Mouse (Mus musculus): ENCODE results near the gene 1700034J05Rik. TPM values are rescaled to one million over a fixed set of nuclear protein-coding genes. Genes with fewer than 3 reads are reported as not detected.

Gene 1700034J05Rik
- polyA plus RNA-seq, 1 experiment from 2014 or later: 0.54 TPM

DNA sequence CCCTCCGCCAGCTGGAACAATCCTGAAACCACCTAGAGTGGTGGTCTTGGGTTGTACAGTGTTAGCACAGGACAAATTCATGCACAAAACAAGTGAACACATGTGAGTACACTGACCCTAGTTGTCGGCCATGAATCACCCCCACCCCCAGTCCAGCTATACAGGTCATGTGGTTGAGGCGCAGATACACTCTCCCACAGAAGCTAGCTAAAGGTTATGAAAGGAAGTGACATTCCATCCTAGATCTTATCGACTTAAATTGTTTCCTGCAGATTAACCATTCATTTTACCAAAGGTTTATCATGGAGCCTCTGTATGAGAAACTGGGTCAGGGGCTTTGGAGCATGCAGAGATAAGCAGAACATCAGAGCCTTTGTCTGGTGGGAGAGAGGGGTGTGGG, 7.0 kb downstream of the 1700034J05Rik start:
- Histone ChIP-seq H3K9ac (replicated peaks; ENCODE audit: low read depth, low read length) (no peak overlapping the region), H3K36me3 (ENCODE audit: control insufficient read depth, insufficient read depth, low read length) (no peaks in the 10 kb centered on the region), H3K27me3 (ENCODE audit: control insufficient read depth, insufficient read depth, low read length) (no peaks in the 10 kb centered on the region), H3K9me3 (ENCODE audit: control insufficient read depth, low read depth, low read length) (no peaks in the 10 kb centered on the region), H3K4me2 (replicated peaks; ENCODE audit: low read depth, low read length) (no peak overlapping the region), H3K27ac (ENCODE audit: low read length) (no peak overlapping the region), H3K4me3 (ENCODE audit: low read depth, low read length) (no peak overlapping the region), H3K4me1 (ENCODE audit: control insufficient read depth, insufficient read depth, low read length) (peaks cover 27% of the 10 kb centered on the region)
- ATAC-seq (ENCODE audit: insufficient number of reproducible peaks, insufficient read depth, low FRiP score, low read depth): 0 out of 2 replicates have a peak, but pooled peaks have one; percentile 34
- WGBS: 55% methylated on average over 4 of the region's 4 CpGs

DNA sequence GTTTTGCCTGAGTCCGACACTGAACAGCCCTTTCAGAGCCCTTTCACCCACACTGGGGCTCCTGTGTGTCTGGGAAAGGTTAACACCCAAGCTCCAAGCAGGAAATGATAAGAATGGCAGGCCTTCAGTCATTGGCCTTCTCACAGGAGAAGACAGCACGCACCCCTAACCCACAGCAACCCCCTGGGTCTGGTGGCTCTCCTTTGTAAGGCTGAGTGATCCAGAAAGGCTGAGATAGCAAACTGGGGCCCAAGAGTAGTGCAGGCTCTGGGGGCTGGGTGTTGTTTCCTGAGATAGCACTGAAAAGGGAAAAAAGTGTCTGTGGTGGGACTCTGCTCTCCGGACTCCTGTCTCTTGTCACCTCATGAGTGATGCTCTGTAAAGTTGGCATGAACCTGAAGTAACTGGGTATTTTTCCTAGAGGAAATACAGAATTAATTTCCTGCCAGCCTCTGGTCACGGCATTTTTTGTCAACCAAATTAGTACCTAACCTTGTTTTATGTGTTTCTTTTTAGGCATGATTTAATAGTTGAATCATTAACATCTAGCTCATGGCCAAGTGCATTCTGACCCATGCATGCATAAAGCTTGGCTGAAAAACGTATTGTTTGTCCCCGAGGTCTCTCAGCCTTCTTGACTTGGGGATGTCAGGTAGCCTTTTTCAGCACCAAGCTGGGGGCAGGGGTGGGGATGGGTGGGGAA, 7.7 kb downstream of the 1700034J05Rik start:
- Histone ChIP-seq H3K27ac (ENCODE audit: low read length) (no peak overlapping the region), H3K4me1 (ENCODE audit: control insufficient read depth, insufficient read depth, low read length) (peaks cover 27% of the 10 kb centered on the region), H3K9ac (replicated peaks; ENCODE audit: low read depth, low read length) (no peak overlapping the region), H3K9me3 (ENCODE audit: control insufficient read depth, low read depth, low read length) (no peaks in the 10 kb centered on the region), H3K27me3 (ENCODE audit: control insufficient read depth, insufficient read depth, low read length) (no peaks in the 10 kb centered on the region), H3K4me2 (replicated peaks; ENCODE audit: low read depth, low read length) (no peak overlapping the region), H3K36me3 (ENCODE audit: control insufficient read depth, insufficient read depth, low read length) (no peaks in the 10 kb centered on the region), H3K4me3 (ENCODE audit: low read depth, low read length) (no peak overlapping the region)
- no peak for ATAC-seq (ENCODE audit: insufficient number of reproducible peaks, insufficient read depth, low FRiP score, low read depth)
- WGBS: 71% methylated on average over 6 of the region's 6 CpGs

DNA sequence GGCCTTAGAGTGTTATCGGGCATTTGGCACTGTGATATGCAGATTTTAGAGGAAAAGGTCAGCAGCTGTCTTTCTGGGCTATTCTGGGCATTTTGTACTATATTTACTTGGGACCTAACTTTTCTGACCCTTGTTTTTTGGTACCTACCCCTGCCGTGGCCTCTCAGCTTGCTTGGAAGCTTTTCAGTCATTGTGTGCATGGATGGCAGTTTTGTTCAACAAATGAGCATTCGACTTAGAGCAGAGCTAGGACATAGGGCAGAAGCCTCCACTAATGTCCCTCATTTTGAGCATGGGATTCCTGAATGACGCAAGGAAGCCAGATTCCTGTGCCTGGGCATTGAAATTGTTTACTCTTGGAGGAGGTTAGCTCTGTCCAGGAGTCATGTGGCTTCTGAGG, 9.4 kb downstream of the 1700034J05Rik start:
- H3K4me3 ChIP-seq (ENCODE audit: low read depth, low read length): no peak overlapping the region
- no peak overlapping the region for H3K27ac ChIP-seq (ENCODE audit: low read length)
- H3K27me3 ChIP-seq (ENCODE audit: control insufficient read depth, insufficient read depth, low read length): no peaks in the 10 kb centered on the region
- no peaks in the 10 kb centered on the region for H3K36me3 ChIP-seq (ENCODE audit: control insufficient read depth, insufficient read depth, low read length)
- no peak for ATAC-seq (ENCODE audit: insufficient number of reproducible peaks, insufficient read depth, low FRiP score, low read depth)
- peaks cover 22% of the 10 kb centered on the region for H3K4me1 ChIP-seq (ENCODE audit: control insufficient read depth, insufficient read depth, low read length)
- no peaks in the 10 kb centered on the region for H3K9me3 ChIP-seq (ENCODE audit: control insufficient read depth, low read depth, low read length)
- no peak overlapping the region for H3K9ac ChIP-seq (replicated peaks; ENCODE audit: low read depth, low read length)
- WGBS: 42% methylated on average over 4 of the region's 4 CpGs
- H3K4me2 ChIP-seq (replicated peaks; ENCODE audit: low read depth, low read length): no peak overlapping the region

GRCm38 (mm10) chr6:146944009-146944408, 10.2 kb downstream of the 1700034J05Rik start:
- no peaks in the 10 kb centered on the region for H3K9me3 ChIP-seq (ENCODE audit: control insufficient read depth, low read depth, low read length)
- no peak overlapping the region for H3K27ac ChIP-seq (ENCODE audit: low read length)
- no peaks in the 10 kb centered on the region; the same call in 1 of the 2 replicates for H3K36me3 ChIP-seq (ENCODE audit: control insufficient read depth, insufficient read depth, low read length)
- no peak for ATAC-seq (ENCODE audit: insufficient number of reproducible peaks, insufficient read depth, low FRiP score, low read depth)
- H3K4me2 ChIP-seq (replicated peaks; ENCODE audit: low read depth, low read length): no peak overlapping the region
- no peaks in the 10 kb centered on the region for H3K27me3 ChIP-seq (ENCODE audit: control insufficient read depth, insufficient read depth, low read length)
- H3K4me3 ChIP-seq (ENCODE audit: low read depth, low read length): no peak overlapping the region
- H3K9ac ChIP-seq (replicated peaks; ENCODE audit: low read depth, low read length): no peak overlapping the region
- H3K4me1 ChIP-seq (ENCODE audit: control insufficient read depth, insufficient read depth, low read length): peaks cover 22% of the 10 kb centered on the region

DNA sequence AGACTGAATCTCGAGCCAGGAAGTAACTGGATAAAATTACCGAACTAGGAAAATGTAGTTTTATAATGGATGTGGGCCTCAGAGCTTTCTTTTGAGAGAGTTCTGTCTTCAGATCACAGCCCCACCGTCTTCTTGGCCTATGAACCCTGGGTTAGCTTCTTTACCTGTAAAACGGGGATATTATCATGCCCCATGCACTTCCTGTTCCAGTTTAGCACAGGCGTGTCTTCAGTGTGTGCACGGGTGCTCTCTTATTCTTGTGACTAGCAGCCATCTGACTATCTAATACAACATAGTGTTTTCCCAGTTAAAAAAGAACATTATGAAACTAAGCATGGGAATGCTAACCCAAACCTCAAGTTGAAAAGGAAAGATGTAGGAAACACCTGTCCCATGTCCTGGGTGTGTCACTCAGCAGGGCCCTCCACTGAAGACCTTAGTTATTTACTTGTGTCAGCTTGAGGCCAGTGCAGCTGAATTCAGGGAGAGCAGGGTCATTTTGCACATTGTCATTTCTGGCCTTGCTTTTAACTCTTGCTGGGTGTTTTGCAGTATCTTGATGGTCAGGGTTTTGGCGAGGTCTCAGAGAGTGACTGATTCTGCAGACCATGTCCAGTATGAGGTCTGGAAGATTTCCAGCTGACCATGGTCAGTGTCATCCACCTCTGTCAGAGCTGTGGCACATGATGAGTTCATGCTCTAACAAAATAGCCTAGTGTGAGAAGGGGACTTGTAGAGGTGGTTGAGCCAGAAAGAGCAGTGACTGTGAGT, 12.5 kb downstream of the 1700034J05Rik start:
- no peak overlapping the region for H3K4me2 ChIP-seq (replicated peaks; ENCODE audit: low read depth, low read length)
- H3K4me3 ChIP-seq (ENCODE audit: low read depth, low read length): no peak overlapping the region
- H3K27ac ChIP-seq (ENCODE audit: low read length): no peak overlapping the region
- ATAC-seq (ENCODE audit: insufficient number of reproducible peaks, insufficient read depth, low FRiP score, low read depth): no peak
- no peaks in the 10 kb centered on the region for H3K9me3 ChIP-seq (ENCODE audit: control insufficient read depth, low read depth, low read length)
- no peaks in the 10 kb centered on the region for H3K27me3 ChIP-seq (ENCODE audit: control insufficient read depth, insufficient read depth, low read length)
- no peaks in the 10 kb centered on the region; the same call in 1 of the 2 replicates for H3K36me3 ChIP-seq (ENCODE audit: control insufficient read depth, insufficient read depth, low read length)
- no peak overlapping the region for H3K9ac ChIP-seq (replicated peaks; ENCODE audit: low read depth, low read length)
- WGBS: 69% methylated on average over 7 of the region's 7 CpGs
- peaks cover 9% of the 10 kb centered on the region for H3K4me1 ChIP-seq (ENCODE audit: control insufficient read depth, insufficient read depth, low read length)

DNA sequence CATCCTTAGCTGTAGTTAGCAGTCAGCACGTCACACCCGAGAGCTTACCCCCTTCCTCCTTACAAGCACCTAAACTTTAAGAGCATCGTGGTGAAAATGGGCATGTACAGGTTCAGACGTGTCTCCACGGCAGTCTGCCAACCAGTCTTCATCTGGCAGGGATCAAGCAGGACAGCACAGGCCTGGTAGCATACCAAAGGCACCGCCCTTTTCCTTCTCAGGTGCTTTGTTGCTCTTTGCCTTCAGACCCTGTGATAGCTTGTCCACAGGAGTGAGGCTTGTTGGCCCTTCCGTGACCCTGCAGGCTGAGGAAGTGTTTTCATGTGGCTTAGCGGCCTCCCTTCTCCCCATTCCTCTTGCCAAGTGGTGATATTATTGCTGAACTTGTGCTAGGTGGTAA, 15.2 kb downstream of the 1700034J05Rik start:
- peak; percentile 82 for ATAC-seq (ENCODE audit: insufficient number of reproducible peaks, insufficient read depth, low FRiP score, low read depth)
- H3K4me3 ChIP-seq (ENCODE audit: low read depth, low read length): no peak overlapping the region
- no peaks in the 10 kb centered on the region for H3K4me1 ChIP-seq (ENCODE audit: control insufficient read depth, insufficient read depth, low read length)
- H3K9me3 ChIP-seq (ENCODE audit: control insufficient read depth, low read depth, low read length): no peaks in the 10 kb centered on the region
- H3K4me2 ChIP-seq (replicated peaks; ENCODE audit: low read depth, low read length): no peak overlapping the region
- H3K36me3 ChIP-seq (ENCODE audit: control insufficient read depth, insufficient read depth, low read length): no peaks in the 10 kb centered on the region; the same call in 1 of the 2 replicates
- WGBS: 65% methylated on average over 8 of the region's 8 CpGs
- H3K27me3 ChIP-seq (ENCODE audit: control insufficient read depth, insufficient read depth, low read length): no peaks in the 10 kb centered on the region
- no peak overlapping the region for H3K27ac ChIP-seq (ENCODE audit: low read length)
- H3K9ac ChIP-seq (replicated peaks; ENCODE audit: low read depth, low read length): no peak overlapping the region

GRCm38 (mm10) chr6:146935957-146936356, 18.3 kb downstream of the 1700034J05Rik start:
- H3K4me3 ChIP-seq (ENCODE audit: low read depth, low read length): no peak overlapping the region
- H3K27ac ChIP-seq (ENCODE audit: low read length): no peak overlapping the region; the same call in 1 of the 2 replicates
- H3K4me2 ChIP-seq (replicated peaks; ENCODE audit: low read depth, low read length): no peak overlapping the region
- H3K9ac ChIP-seq (replicated peaks; ENCODE audit: low read depth, low read length): no peak overlapping the region
- H3K9me3 ChIP-seq (ENCODE audit: control insufficient read depth, low read depth, low read length): no peaks in the 10 kb centered on the region
- H3K4me1 ChIP-seq (ENCODE audit: control insufficient read depth, insufficient read depth, low read length): 0 out of 2 replicates have a peak, but pooled peaks cover 3% of the 10 kb centered on the region
- 84% methylated on average over 6 of the region's 6 CpGs for WGBS
- H3K27me3 ChIP-seq (ENCODE audit: control insufficient read depth, insufficient read depth, low read length): no peaks in the 10 kb centered on the region
- ATAC-seq (ENCODE audit: insufficient number of reproducible peaks, insufficient read depth, low FRiP score, low read depth): 0 out of 2 replicates have a peak, but pooled peaks have one; percentile 62
- H3K36me3 ChIP-seq (ENCODE audit: control insufficient read depth, insufficient read depth, low read length): no peaks in the 10 kb centered on the region; the same call in 1 of the 2 replicates

DNA sequence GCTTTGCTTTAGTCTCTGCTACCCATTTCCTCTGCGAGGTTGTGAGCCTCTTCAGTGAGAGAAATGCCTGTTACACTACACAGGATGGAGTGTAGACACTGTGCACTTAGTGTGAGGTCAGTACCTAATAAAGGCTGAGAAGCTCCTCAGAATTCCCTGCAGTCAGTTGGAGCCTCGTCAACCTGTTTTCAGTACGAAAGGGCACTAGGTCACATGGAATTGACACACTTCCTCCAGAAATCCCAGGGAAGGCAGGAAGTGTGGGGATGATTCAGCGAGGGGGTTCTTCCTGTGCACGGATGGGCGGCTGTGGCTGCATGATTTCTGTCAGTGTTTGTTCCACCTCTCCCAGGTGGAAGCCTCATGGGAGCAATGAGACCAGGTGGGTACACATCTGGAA, 21.1 kb downstream of the 1700034J05Rik start:
- no peak for ATAC-seq (ENCODE audit: insufficient number of reproducible peaks, insufficient read depth, low FRiP score, low read depth)
- no peaks in the 10 kb centered on the region for H3K9me3 ChIP-seq (ENCODE audit: control insufficient read depth, low read depth, low read length)
- H3K4me2 ChIP-seq (replicated peaks; ENCODE audit: low read depth, low read length): no peak overlapping the region
- no peaks in the 10 kb centered on the region for H3K36me3 ChIP-seq (ENCODE audit: control insufficient read depth, insufficient read depth, low read length)
- no peaks in the 10 kb centered on the region for H3K27me3 ChIP-seq (ENCODE audit: control insufficient read depth, insufficient read depth, low read length)
- no peak overlapping the region for H3K27ac ChIP-seq (ENCODE audit: low read length)
- H3K4me3 ChIP-seq (ENCODE audit: low read depth, low read length): no peak overlapping the region
- WGBS: 48% methylated on average over 6 of the region's 6 CpGs
- 0 out of 2 replicates have a peak, but pooled peaks cover 3% of the 10 kb centered on the region for H3K4me1 ChIP-seq (ENCODE audit: control insufficient read depth, insufficient read depth, low read length)
- H3K9ac ChIP-seq (replicated peaks; ENCODE audit: low read depth, low read length): no peak overlapping the region
